Mouse (Mus musculus) bone marrow macrophage, adult 2 months (primary cell): Measurements from ENCODE around the gene Crip1.

Experiments used
- CTCF ChIP-seq: IDR thresholded peaks from 2 replicates; pipeline ENCODE4 v1.5.1; 2012; ENCODE audit warnings: low read depth, mild to moderate bottlenecking, low read length, moderate library complexity
- POLR2A ChIP-seq: IDR thresholded peaks from 2 replicates; pipeline ENCODE4 v1.6.1; 2012; ENCODE audit warnings: mild to moderate bottlenecking, low read depth, low read length, borderline replicate concordance

DNA sequence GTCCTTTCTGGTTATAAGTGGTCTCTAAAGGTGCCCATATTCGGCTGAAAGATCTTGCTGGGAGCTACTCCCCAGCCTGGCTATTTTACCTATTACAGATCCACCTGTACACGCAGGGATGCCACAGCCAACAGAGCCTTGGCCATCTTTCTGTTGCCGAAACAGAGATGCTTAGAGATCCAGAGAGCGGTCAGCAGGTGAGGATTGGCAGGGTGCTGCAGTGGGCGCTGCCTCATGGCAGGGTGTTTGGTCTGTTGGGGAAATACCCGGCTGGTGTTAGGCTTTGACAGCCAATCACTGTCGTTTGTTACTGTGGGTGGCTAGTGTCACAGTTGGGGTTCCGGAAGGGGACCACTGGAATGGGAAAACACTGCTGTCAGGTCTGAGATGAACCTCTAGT is 11.9 kb downstream of the Crip1 start:
- TF ChIP-seq CTCF (no peak), POLR2A (no peak)
